Mouse (Mus musculus) cerebellum, postnatal 10 days (tissue): ENCODE measurements around the gene Chd9.
"Not testable (repeated sequence)": the region's sequence is repeated elsewhere in the genome, so short reads cannot be mapped to it uniquely, and the experiment has no call there.

Source experiments
- DNase-seq, 2 experiments: peaks; one replicate each; pipeline ENCODE4 v3.0.0; 2021; ENCODE audit warnings: mixed read lengths in 2 of 2

The Chd9 gene

DNA sequence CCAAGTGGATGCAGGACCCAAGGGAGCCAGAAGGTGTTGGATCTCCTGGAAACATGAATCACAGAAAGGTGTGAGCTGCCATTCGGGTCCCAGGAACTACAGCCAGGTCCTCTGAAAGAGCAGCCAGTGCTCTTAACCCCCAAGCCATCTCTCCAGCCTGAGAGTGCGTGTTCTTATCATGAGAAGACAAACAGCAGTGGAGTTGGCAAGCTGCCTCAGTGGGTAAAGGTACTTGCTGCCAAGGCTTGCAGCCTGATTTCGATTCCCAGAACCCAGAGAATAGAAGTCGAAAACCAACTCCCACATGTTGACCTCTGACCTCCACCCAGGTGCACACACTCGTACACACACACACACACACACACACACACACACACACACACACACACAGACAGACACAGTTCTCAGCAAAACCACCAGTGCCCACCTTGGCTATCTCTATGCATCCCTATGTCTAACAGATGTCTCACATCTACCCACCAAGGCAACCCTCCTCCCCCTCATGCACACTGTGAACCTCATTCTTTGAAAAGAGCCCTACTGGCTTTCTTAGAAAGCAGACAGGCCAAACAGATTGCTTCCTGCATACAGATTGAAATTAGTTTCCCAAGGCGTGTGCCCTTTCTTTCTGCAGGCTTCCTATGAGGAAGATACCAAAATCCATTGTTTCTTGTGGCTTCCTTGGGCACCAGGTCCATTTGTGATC lies 43.4 kb downstream of the Chd9 start:
- peak; percentile 77 to 82 for DNase-seq

DNA sequence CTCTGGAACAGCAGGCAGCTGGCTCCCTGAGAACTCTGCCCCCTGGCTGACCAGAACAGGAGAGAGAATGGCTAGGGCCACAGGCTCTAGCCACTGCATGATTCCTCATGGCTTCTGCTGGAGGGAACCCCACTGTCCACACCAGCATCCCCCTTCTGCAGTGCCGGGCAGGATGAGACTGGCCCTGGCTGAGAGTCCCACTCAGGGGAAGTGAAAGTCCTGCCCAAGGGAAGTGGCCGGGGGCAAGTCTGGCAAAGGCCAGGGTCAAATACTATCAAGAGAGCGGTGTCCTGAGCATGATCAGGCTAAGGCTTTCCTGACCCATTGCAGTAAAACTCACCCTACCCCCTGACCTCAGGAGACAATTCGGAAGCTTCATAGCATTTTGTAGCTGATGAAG lies 44.9 kb downstream of the Chd9 start:
- no peak for DNase-seq

DNA sequence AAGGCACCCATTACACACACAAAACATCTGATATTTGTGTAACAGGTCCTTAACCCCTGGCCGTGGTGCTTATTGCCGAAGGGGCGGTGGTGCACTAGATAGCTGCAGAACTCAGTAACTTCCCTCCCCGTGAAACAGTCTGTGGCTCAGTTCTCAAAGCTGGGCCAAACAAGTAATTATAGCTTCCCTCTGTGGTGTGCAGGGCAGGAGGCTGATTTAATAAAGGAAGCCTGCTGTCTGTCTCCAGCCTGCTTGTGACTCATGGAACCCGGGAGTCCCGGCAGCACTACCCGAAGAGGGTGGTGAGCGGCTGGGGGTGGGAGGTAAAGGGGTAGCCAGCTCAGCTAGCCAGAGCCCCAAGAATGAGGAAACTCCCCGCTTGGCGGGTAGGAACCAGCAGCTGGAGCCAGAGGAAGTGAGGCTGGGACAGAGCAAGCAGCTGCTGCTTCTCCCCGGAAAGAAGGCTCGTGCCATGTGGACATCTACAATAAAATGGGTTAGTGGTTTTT lies 48.1 kb downstream of the Chd9 start:
- DNase-seq, result peak; percentile 59 to 63

DNA sequence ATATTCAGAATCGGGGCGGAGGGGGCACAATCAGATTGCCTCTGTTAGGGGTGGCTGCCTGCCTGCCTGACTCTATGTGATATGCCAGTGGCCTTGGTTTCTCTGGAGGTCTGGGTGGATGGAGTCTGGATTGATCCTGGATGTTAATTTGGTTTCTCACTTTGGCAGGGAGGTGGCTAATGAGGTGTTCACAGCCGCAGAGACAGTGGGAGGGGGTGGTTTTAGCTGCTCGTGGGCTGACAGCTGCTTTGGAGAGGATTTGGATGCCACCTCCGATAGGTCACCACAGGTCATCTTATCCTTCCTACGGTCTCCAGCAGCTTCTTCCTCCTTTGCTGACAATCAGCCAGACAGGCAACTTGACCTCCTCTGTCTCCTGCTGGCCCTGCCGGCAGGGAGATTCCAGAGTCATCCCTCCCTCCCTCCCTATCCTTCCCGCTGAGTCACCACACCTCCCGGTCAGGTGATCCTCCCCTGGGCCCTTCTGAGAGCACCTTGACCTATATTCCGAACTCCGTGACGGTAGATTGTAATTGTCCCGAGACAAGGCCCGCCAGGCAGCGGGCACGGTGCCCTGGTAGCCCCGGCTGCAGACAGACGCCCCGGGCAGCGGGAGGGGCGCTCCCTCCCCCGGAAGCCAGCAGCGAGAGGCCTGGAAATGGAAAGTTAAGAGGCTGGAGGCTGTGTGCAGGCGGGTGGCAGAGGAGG lies 48.7 kb downstream of the Chd9 start:
- peak; percentile 64 to 75 for DNase-seq

DNA sequence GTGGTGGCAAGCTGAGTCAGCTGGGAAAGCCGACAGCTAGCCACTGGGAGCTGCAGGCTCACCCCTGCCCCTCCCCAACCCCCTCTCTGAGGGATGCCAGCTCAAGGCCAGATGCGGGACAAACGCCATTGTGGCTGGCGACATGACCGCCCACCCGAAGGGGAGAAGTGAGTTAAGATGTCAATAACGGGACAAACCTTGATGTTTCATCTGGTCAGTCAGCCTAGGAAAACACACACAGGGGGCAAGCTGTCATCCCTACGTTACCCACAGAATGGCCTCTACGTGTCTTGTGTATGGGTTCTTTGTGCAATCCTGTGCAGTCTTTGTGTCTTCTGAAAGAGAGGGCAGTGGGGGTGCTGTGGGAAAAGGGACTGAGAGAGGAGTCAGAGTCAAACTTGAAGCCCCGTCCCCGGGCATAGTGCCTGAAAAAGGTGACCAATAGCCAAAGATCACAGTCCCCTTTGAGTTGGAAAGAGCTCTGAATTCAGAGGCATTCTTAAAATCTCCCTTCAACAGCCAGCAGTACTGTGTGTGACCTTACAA lies 49.4 kb downstream of the Chd9 start:
- DNase-seq, result peak; percentile 57 to 58

DNA sequence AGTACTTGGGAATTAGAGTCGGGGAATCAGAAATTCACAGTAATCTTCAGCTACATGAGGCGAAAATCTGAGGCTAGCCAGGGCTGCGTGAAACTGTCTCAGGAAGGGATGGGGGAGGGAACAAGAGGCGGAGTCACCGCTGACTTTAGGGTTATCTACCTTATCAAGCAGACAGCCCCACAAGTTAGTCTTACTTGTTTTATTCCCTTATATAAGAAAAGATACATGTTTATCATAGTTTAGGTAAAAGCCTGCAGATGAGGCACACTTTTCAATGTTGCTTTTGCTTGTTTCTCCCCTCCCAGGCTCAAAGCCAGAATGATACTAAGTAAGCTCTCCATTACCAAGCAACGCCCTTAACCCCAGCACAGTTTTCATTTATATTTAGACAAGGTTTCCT lies 50.4 kb downstream of the Chd9 start:
- no peak for DNase-seq

DNA sequence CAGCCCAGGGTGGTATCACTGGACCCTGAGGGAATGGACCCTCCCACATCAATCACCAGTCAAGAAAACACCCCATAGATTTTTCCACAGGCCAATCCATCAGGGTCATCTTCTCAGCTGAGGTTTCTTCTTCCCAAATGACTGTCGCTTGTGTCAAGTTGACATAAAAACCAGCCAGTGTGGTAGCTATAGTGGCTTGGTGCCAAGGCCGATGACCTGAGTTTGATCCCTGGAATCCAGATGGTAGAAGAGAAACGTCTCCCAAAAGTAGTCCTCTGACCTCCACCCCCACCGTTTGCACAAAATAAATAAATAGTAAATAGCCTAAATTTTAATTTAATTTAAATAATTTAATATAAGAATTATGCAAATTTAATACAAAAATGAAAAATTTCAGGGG lies 51.9 kb downstream of the Chd9 start:
- no peak for DNase-seq

DNA sequence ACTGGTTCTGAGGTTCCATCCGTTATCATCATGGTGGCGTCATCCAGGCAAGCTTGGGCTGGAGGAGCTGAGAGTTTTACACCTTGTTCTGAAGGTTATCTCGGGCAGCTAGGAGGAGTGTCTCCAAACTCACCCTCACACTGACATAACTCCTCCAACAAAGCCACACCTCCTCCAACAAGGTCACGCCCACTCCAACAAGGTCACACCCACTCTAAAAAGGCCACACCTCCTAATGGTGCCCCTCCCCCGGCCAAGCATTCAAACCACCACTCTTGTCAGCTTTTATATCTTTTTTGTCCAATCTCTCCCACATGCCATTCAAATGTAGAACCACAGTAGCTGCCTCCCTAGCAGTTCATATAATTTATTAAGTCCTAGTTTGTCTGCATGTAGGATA lies 53.0 kb downstream of the Chd9 start:
- no peak for DNase-seq

DNA sequence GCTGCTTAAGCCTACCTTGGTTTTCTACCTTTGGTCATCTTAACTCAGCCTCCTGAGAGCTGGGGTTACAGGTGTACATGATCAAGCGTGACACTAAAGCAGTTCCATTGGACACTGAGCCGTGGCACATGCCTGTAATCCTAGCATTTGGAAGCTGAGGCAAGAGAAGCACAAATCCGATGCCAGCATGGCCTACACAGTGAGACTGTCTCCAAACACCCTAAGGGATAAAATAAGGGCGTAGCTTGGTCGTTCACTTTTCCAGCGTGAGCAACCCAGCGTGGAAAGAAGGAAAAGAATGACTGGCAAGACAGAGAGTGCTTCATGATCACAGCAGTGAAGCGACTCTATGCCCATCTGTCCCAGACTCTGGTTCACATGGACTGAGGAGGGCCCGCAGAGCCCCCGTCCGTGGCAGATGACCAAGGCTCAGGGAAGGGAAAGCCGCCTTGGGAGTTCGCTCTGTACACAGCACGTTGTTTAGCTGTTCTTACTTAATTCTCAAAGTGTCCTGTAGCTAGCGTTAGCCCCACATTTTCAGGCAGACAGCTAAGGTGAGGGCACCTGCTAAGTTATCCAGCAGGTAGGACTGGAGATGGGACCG lies 54.0 kb downstream of the Chd9 start:
- peak; percentile 59 to 75 for DNase-seq

DNA sequence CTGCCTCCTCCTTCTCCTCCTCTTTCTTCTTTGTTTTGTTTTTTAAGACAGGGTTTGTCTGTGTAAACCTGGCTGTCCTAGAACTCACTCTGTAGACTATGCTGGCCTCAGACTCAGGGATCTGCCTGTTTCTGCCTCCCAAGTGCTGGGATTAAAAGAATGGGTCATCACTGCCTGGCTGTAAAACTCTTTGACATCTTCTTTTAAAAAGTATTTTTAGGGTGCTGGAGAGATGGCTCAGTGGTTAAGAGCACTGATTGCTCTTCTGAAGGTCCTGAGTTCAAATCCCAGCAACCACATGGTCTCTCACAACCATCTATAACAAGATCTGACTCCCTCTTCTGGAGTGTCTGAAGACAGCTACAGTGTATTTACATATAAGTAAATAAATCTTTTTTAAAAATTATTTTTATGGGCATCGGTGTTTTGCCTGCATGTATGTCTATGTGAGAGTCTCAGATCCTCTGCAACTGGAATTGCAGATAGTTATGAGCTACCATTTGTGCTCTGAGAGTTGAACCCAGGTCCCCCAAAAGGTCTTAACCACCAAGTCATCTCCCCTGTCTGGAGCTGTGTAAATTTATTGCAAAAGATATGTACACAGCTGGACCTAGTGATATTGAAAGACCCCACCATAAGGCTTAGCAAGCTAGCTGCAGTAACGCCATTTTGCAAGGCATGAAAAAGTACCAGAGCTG lies 57.7 kb downstream of the Chd9 start:
- DNase-seq, result no peak

DNA sequence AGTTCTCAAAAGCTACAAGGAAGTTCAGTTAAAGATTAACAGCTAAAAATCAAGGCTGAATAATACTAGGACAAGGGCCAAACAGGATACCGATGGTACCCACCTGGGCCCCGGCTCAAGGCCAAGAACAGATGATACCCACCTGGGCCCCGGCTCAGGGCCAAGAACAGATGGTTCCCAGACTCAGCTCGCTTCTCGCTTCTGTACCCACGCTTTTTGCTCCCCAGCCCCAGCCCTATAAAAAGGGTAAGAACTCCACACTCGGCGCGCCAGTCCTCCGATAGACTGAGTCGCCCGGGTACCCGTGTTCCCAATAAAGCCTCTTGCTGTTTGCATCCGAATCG lies 58.2 kb downstream of the Chd9 start:
- DNase-seq, result not testable (repeated sequence)

DNA sequence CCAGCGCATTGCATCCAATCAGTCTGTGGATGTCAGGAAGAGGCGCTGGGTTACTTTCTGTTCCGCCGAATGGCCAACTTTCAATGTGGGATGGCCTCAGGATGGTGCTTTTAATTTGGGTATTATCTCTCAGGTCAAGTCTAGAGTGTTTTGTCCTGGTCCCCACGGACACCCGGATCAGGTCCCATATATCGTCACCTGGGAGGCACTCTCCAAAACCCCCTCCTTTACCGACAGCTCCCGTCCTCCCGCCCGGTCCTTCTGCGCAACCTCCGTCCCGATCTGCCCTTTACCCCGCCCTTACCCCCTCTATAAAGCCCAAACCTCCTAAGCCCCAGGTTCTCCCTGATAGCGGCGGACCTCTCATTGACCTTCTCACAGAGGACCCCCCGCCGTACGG lies 59.2 kb downstream of the Chd9 start:
- not testable (repeated sequence) for DNase-seq

DNA sequence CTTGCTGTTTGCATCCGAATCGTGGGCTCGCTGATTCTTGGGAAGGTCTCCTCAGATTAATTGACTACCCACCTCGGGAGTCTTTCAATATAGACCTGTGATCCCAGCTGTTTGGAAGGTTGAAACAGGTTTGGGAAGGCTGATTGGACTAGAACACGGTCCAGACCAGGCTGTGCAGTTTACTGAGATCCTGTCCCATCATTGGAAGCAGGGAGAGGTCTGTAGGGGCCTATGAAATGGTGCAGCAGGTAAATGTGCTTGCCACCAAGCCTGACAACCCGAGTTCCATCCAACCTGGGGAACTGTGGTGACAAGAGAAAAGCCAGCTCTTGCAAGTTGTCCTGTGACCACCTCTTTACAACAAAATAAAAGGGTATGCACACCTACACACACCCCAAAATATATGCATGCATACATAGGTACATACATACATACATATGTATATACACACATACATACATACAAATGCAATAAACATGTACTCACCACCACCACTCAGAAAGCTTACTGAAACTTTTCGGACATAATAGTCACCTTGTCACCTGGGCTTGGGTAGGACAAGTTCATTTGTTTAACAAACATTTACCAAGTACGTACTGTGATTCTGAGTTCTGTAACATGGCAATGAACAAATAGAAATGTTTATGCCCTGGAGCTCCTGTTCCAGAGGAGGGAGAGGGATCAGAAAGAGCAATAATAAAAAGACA lies 63.9 kb downstream of the Chd9 start:
- no peak for DNase-seq

DNA sequence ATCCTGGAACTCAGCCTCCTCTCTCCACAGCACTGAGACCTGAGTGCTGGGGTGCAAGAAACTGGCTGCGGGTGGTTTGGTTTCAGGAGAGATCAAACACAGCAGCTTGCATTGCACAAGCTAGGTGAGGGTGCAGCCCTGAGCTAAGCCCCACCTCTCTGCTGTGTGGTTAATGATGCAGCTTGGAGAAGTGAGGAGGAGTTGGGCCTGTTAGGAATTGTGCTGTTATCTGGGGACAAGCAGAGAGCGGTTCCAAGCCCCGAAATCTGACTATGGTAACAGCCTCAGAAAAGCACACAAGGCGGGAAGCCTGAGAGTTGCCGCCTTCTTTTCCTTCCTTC lies 64.4 kb downstream of the Chd9 start:
- no peak for DNase-seq

DNA sequence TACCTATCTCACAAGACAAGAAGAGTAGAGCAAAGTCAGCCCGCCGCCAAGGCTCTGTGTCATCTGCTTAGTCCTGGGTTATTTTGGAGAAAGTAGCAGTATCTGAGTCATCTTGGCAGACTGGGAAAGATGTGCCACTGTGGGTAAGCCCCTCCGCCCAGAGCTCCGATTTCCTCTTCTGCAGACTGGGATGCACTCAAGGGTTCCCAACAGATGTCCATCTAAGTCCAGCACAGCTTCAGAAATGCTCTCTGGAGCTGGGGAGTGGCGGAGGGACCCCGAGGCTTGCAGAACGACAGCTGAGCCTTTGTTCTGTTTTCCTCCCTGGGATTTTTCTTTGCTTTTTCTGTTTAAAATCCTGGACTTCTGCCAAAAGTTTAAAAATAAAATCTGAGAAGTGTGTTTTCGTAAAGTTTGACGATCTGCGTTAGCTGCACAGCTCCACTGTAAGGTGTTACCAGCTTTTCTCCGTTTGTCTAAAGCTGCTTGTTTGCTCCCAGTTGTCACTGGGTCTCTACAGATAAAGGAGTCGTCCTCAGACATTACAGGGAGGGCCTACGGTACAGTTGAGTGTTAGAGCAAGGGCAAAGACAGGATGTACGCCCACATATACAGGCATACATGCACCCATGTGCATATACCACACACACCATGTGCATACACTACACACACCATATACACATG lies 66.2 kb downstream of the Chd9 start:
- DNase-seq, result peak in 1 of 2 experiments; percentile 20

DNA sequence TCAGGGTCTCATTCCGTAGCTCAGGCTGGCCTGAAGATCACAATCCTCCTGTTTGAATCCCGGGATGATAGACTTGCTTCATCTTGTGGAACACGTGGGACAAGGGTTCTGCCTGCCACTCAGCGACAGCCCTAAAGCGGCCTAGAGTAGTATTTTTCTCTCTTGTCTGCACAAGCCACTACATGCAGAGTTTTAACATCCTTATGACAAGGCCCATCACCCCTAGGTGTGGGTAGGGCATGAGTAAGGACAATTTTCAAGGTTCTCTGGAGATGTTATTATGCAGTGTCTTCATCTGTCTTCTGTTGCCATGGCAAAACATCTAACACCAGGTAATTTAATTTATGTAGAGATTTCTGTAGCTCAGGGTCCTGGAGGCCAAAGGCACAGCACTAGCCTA lies 69.2 kb downstream of the Chd9 start:
- DNase-seq, result no peak

DNA sequence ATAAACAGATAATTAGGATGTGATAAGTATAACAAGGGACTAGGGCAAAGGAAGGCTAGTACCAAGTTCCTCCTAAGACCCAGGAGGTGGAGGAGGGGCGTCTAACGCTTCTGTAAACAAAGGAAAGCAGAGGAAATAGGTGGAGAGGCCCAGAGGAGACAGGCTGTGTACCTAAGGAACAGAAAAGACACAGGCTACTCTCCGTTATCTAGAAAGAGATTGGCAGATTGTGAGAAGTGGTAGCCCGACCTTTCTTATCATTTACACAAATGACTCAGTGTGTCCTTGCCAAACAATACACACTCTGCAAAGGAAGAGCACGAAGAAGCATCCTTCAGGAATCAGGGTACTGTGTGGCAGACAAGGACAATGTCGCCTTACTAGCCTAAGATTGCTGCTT lies 70.4 kb downstream of the Chd9 start:
- DNase-seq, result no peak

DNA sequence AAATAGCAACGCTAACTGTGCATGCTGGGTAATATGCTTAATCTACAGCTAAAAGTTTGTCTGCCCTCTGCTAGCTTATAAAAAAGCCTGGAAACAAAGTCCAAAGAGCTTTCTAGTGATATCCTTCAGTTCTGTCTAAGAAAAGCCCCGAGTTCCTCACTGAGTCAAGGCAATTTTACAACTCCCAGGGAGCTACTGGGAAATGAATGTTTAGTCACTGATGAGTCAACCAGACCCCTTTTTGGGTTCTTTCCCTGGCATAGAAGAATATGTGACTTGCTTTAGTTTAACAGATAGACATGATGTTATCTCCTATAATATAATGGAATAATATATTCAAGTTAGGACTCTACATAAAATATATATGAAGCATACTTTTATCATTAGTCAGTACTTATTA lies 73.8 kb downstream of the Chd9 start:
- DNase-seq, result no peak

DNA sequence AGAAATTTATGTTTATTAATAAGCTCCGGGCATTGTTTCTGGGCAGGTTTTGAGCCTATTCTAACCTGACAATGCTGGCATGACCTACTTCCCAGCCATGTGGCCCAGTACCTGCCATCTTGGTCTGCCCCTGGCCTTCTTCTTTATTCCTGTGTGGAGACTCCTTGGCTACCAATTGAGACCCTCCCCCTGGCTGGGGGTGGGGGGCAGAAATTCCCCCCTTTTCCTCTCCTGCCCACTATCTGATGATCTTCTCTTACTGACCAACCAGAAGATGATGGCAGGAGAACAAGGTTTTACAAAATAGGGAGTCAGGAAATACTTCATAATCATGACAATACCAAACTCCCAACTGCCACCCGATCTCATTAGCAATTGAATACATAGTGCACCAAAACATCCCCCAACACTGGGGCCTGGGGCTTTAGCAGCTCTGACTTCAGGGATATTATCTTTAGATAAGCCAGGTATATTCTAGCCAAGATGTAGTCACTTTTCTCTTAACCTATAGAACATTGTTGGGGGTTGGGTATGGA lies 76.1 kb downstream of the Chd9 start:
- no peak for DNase-seq

DNA sequence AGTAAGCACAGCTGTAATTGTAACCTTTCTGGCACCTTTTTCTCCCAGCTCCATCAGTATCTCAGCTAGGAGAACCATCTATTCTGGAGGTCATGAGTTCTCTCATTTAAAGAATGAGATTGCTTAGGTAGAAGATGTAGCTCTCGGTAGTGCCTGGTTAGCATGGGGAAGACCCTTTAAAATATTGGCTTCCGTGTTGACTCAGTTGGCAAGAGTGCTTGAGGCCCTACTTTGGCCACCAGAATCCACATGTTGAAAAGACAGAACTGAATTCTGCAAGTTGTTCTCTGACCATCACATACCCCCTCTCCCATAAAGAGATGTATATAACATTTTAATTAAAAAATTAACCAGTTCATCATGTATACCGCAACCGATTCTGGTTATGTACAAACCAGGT lies 78.8 kb downstream of the Chd9 start:
- no peak for DNase-seq

DNA sequence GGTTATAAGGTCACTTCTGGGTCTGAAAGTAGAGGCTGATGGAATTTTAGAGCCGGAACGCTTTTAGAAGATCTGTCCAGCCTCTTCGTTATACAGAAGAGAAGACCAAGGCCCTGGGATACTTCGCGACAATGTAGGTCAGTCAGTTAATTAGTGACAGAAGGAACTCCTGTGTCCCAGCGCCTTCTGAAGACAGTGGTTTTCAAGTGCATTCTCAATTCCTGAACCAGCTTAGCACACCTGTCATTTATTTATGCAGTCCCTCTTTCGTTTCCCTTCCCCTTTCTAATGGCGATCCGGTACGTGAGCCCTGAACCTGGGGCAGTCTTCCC lies 79.3 kb downstream of the Chd9 start:
- DNase-seq, result no peak
